Mouse (Mus musculus) lung, postnatal 4 days (tissue): Measurements from ENCODE around the gene Dnajc14.
"Not testable (repeated sequence)": the region's sequence is repeated elsewhere in the genome, so short reads cannot be mapped to it uniquely, and the experiment has no call there.

Experiments
- DNase-seq, 2 experiments: peaks; one replicate each; pipeline ENCODE4 v3.0.0; 2021

The Dnajc14 gene

GRCm38 (mm10) chr10:128821358-128822056 lies 17.6 kb downstream of the Dnajc14 start, which contains the start of gene Ormdl2:
Gene Ormdl2 (minus strand): TSS chr10:128821645.
- peak; percentile 99 for DNase-seq

- no peak for DNase-seq
These were observed 18.3 kb downstream of the Dnajc14 start for GRCm38 (mm10) chr10:128822135-128822534.

- not testable (repeated sequence) for DNase-seq
These were observed 19.2 kb downstream of the Dnajc14 start for GRCm38 (mm10) chr10:128823087-128823486.

- DNase-seq = no peak
These were observed 20.0 kb downstream of the Dnajc14 start for GRCm38 (mm10) chr10:128823821-128824220.

- DNase-seq = no peak
These were observed 33.5 kb downstream of the Dnajc14 start for GRCm38 (mm10) chr10:128837400-128837799.

GRCm38 (mm10) chr10:128839434-128839833 lies 35.6 kb downstream of the Dnajc14 start:
- no peak for DNase-seq

GRCm38 (mm10) chr10:128840612-128841011 lies 36.8 kb downstream of the Dnajc14 start:
- no peak for DNase-seq

GRCm38 (mm10) chr10:128843260-128843659 lies 39.4 kb downstream of the Dnajc14 start:
- DNase-seq = no peak

GRCm38 (mm10) chr10:128845516-128845915 lies 41.7 kb downstream of the Dnajc14 start:
- DNase-seq = no peak

GRCm38 (mm10) chr10:128846664-128847063 lies 42.8 kb downstream of the Dnajc14 start:
- DNase-seq = no peak

- no peak for DNase-seq
These were observed 44.6 kb downstream of the Dnajc14 start for GRCm38 (mm10) chr10:128848426-128848825.

- no peak for DNase-seq
These were observed 46.5 kb downstream of the Dnajc14 start for GRCm38 (mm10) chr10:128850339-128850738.

GRCm38 (mm10) chr10:128861176-128861575 lies 57.3 kb downstream of the Dnajc14 start:
- no peak for DNase-seq

- no peak for DNase-seq
These were observed 62.2 kb downstream of the Dnajc14 start for GRCm38 (mm10) chr10:128866042-128866441.

- no peak for DNase-seq
These were observed 62.7 kb downstream of the Dnajc14 start for GRCm38 (mm10) chr10:128866518-128866917.
